Mouse (Mus musculus) hindbrain, embryonic 15.5 days (tissue): ENCODE data around the gene Emc8. TPM values are rescaled to one million over a fixed set of nuclear protein-coding genes. Genes with fewer than 3 reads are reported as not detected.

Source experiments
- ATAC-seq: fragments of 200-750 bp; cut with Nextera tagmentation; 2 replicates; pipeline ENCODE4 v1.8.0; 2017; ENCODE audit warnings: low read depth, moderate number of reproducible peaks, moderate TSS enrichment; ENCODE audit not compliant: low FRiP score
- H3K27ac ChIP-seq: fragments of 300-500 bp; sonication (generic); replicated peaks from 2 replicates; pipeline ENCODE4 v1.5.1; 2015; ENCODE audit warnings: mild to moderate bottlenecking, inconsistent platforms
- H3K27me3 ChIP-seq: fragments of 300-500 bp; sonication (generic); 2 replicates; pipeline ENCODE4 v1.6.1; 2015; ENCODE audit warnings: control low read depth, inconsistent platforms
- H3K36me3 ChIP-seq: fragments of 300-500 bp; sonication (generic); 2 replicates; pipeline ENCODE4 v1.6.1; 2015; ENCODE audit warnings: control low read depth, inconsistent platforms
- H3K4me1 ChIP-seq: fragments of 300-500 bp; sonication (generic); replicated peaks from 2 replicates; pipeline ENCODE4 v1.6.1; 2015; ENCODE audit warnings: control low read depth, inconsistent platforms
- H3K4me2 ChIP-seq: fragments of 300-500 bp; sonication (generic); 2 replicates; pipeline ENCODE4 v1.6.1; 2015; ENCODE audit warnings: moderate library complexity, mild to moderate bottlenecking, inconsistent platforms
- H3K4me3 ChIP-seq: fragments of 300-500 bp; sonication (generic); 2 replicates; pipeline ENCODE4 v1.5.1; 2015; ENCODE audit warnings: mild to moderate bottlenecking, inconsistent platforms
- H3K9ac ChIP-seq: fragments of 300-500 bp; sonication (generic); 2 replicates; pipeline ENCODE4 v1.6.1; 2015; ENCODE audit warnings: inconsistent platforms
- H3K9me3 ChIP-seq: fragments of 300-500 bp; sonication (generic); 2 replicates; pipeline ENCODE4 v1.6.1; 2016; ENCODE audit warnings: control low read depth, inconsistent platforms
- WGBS: fragments of 180-500 bp; shearing (Covaris S2); methylation state at CpG from one replicate; pipeline ENCODE4 v1.1.7; 2015; 5-methylcytosine and 5-hydroxymethylcytosine counted together
- polyA plus RNA-seq: library from polyadenylated mRNA; unstranded; fragments of >200 nt; fragmentation: Nextera tagmentation; extraction: Ambion mirVana; gene quantifications from 2 replicates; pipeline ENCODE4 v1.2.1, GENCODE M21; 2015

Emc8 gene
- polyA plus RNA-seq, 1 experiment from 2014 or later: 114 TPM

GRCm38 (mm10) chr8:120614491-120614890, 53.9 kb downstream of the Emc8 start:
- Histone ChIP-seq H3K9ac (no peak overlapping the region), H3K9me3 (no peaks in the 10 kb centered on the region), H3K4me3 (no peak overlapping the region), H3K27me3 (no peaks in the 10 kb centered on the region), H3K27ac (no peak overlapping the region), H3K4me2 (no peak overlapping the region), H3K36me3 (no peaks in the 10 kb centered on the region), H3K4me1 (peaks cover 18% of the 10 kb centered on the region)
- WGBS: 91% methylated on average over 3 of the region's 3 CpGs
- ATAC-seq: no peak

GRCm38 (mm10) chr8:120610824-120611223, 57.5 kb downstream of the Emc8 start:
- Histone ChIP-seq H3K27ac (no peak overlapping the region), H3K9me3 (no peaks in the 10 kb centered on the region), H3K27me3 (no peaks in the 10 kb centered on the region), H3K36me3 (no peaks in the 10 kb centered on the region), H3K4me3 (no peak overlapping the region), H3K9ac (no peak overlapping the region), H3K4me1 (no peaks in the 10 kb centered on the region), H3K4me2 (no peak overlapping the region)
- no peak for ATAC-seq
- 82% methylated on average over 6 of the region's 6 CpGs for WGBS

GRCm38 (mm10) chr8:120607885-120608284, 60.5 kb downstream of the Emc8 start:
- H3K36me3 ChIP-seq: no peaks in the 10 kb centered on the region
- H3K4me1 ChIP-seq: peaks cover 2% of the 10 kb centered on the region; the same call in 1 of the 2 replicates
- H3K9me3 ChIP-seq: no peaks in the 10 kb centered on the region
- no peak; the same call in 1 of the 2 replicates for ATAC-seq
- WGBS: 10% methylated on average over 7 of the region's 7 CpGs
- no peak overlapping the region for H3K4me2 ChIP-seq
- H3K9ac ChIP-seq: no peak overlapping the region
- H3K27ac ChIP-seq: no peak overlapping the region
- no peaks in the 10 kb centered on the region for H3K27me3 ChIP-seq
- no peak overlapping the region for H3K4me3 ChIP-seq

GRCm38 (mm10) chr8:120607460-120607859, 60.9 kb downstream of the Emc8 start:
- H3K9me3 ChIP-seq: no peaks in the 10 kb centered on the region

More at GRCm38 (mm10) chr8:120607460-120607859, 60.9 kb downstream of the Emc8 start:
- Histone ChIP-seq H3K4me3 (no peak overlapping the region), H3K27me3 (no peaks in the 10 kb centered on the region), H3K9ac (no peak overlapping the region), H3K27ac (no peak overlapping the region), H3K4me1 (peaks cover 6% of the 10 kb centered on the region; the same call in 1 of the 2 replicates), H3K36me3 (no peaks in the 10 kb centered on the region), H3K4me2 (no peak overlapping the region)
- ATAC-seq: no peak; the same call in 1 of the 2 replicates
- WGBS: 79% methylated on average over 9 of the region's 9 CpGs

Other genes starting within 250 kb of the Emc8 start
- gene Gins2, start 79.3 kb downstream of the Emc8 start, polyA plus RNA-seq: 19.0 and 24.9 TPM in 2 replicates
- gene 1190005I06Rik, start 20.9 kb downstream of the Emc8 start, polyA plus RNA-seq: 15.8 and 17.3 TPM in 2 replicates
- gene Gm27021, start 494 bp downstream of the Emc8 start, polyA plus RNA-seq: 3.7 and 5.9 TPM in 2 replicates
- gene Cox4i1, start 351 bp downstream of the Emc8 start, polyA plus RNA-seq: 1,171 and 1,185 TPM in 2 replicates
- 4.2 and 6.1 TPM in 2 replicates for gene Irf8, start 67.8 kb upstream of the Emc8 start, polyA plus RNA-seq